Mouse (Mus musculus) thymus, postnatal 10 days (tissue): ENCODE measurements at regions not wholly inside any gene's neighbourhood (a gene's known extent, or its start where the extent isn't known, plus 50 kb on each side); places are given as distances from the start of the nearest gene placed in this dataset.
A peak's percentile ranks its signal among the peaks of the same experiment; 100 is the strongest.

Source experiments
- DNase-seq, 2 experiments: peaks; one replicate each; pipeline ENCODE4 v3.0.0; 2021; ENCODE audit warnings: low spot score in 2 of 2

DNA sequence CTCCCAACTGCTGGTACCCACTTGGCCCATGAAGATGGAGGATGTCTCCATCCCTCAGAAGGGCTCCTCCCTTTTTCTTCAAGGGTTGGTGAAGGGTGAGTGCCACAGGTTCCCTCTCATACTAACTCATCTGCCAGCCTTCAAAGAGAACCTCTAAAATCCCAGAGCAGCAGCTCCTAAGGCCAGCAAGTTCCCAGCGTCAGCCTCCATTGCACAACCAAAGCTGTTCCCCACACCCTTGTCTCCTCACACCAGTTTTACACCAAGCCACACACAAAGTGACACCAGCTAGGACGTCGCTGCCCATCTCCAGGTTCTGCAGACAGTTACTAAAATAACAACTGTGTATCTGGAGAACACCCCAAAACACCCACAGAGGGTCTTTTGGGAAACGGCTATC is 198.9 kb upstream of the Sulf2 start:
- no peak for DNase-seq

GRCm38 (mm10) chr2:166353447-166354111 is 198.1 kb upstream of the Sulf2 start:
- no peak for DNase-seq

GRCm38 (mm10) chr2:166351984-166352383 is 196.5 kb upstream of the Sulf2 start:
- no peak for DNase-seq

DNA sequence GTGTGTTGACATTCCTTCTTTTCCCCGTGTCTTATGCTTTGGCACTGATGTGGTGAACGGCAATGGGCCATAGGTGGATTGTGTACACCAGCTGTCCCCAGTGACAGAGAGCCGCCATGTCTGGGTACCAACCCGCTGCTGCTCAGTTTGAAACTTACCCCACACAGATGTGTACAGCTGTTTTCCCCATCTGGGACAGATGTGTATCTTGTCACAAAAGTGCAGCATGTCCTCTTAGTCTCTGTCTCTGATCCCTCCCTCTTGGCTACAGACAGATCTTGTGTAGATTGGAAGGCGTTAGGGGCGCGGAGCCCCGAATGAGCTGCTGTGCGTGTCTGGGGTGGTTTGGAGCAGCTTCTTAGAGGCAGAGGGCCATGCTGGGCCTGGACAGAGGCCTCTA is 196.1 kb upstream of the Sulf2 start:
- DNase-seq = no peak

DNA sequence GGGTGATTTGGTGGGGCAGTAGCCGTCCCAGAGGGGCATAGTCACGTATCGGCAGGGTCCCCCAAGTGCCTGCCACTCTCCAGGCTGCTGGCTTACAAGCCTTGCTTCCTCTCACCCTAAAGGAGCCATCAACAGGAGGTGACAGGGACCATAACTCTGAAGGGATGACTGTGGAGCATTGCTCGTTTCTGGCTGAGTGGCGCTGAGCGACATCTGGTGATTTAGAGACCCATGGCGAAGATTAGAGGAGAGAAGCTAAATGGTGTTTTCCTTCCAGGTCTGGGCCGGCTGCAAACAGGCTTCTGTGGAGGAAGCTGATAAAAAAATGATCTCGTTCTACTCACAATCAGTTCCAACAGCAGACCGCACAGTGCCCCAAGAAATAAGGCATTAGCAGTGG is 193.2 kb upstream of the Sulf2 start:
- DNase-seq = no peak

- DNase-seq = no peak
These were observed 191.1 kb upstream of the Sulf2 start for GRCm38 (mm10) chr2:166346421-166347182.

GRCm38 (mm10) chr2:166343551-166344340 is 188.3 kb upstream of the Sulf2 start:
- DNase-seq = no peak

DNA sequence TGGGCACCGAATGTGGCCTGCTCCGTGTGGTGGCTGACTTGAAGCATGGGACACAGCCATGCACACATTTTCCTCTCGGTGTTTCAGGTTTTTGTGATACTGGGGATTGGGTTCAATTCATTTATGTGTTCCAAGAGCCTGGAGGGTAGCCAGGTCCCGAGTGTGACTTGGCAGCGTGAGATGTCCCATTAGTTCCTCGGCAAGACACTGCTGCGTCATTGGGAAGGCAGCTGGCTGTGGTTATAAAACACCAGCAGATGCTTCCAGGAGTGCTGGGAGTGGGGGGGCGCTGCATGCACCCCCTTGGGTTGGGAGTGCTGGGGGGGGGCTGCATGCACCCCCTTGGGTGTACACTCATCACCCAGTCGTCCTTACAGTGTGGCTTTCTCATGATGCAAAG is 186.9 kb upstream of the Sulf2 start:
- DNase-seq = no peak

GRCm38 (mm10) chr2:166340196-166340595 is 184.7 kb upstream of the Sulf2 start:
- no peak for DNase-seq

DNA sequence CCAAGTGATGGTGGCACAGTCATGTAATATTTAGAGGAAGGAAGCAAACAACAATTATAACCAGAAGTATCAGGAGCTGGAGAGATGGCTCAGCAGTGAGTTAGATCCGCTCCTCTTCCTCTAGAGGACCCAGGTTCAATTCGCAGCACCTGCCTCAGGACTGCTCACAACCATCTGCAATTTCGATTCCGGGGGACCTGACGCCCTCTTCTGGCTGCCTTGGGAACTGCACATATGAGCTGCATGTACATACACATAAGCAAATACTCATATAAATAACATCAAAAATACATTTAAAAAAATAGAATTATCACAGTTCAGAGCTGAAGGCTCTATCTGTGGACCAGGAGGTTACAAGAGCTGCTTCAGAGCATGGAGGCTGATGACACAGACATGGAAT is 184.0 kb upstream of the Sulf2 start:
- DNase-seq = peak in 1 of 2 experiments; percentile 15

GRCm38 (mm10) chr2:166338396-166339085 is 183.1 kb upstream of the Sulf2 start:
- DNase-seq = no peak

GRCm38 (mm10) chr2:166337666-166338065 is 182.2 kb upstream of the Sulf2 start:
- no peak for DNase-seq

DNA sequence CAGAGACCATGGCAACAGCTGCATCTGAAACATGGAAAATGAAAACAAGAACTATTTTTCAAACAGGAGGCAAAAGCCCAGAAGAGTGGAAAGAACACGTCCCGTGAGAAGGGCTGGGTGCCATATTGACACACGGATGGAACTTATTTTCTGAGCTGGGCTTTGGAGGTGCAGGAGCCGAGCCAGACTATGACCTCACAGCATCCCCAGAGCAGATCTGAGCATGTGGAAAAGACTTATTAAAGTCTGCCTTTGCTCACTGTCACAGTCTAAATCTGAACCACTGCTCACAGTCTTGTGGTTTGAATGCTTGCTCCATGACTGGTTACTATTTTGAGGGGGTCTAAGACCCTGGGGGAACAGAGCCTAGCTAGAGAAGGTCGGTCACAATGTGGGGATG is 180.2 kb upstream of the Sulf2 start:
- no peak for DNase-seq

- DNase-seq = no peak
These were observed 179.1 kb upstream of the Sulf2 start for GRCm38 (mm10) chr2:166334559-166334958.

- DNase-seq = no peak
These were observed 178.4 kb upstream of the Sulf2 start for GRCm38 (mm10) chr2:166333818-166334217.

- no peak for DNase-seq
These were observed 177.4 kb upstream of the Sulf2 start for GRCm38 (mm10) chr2:166332748-166333417.

GRCm38 (mm10) chr2:166331192-166331591 is 175.7 kb upstream of the Sulf2 start:
- DNase-seq = no peak

- no peak for DNase-seq
These were observed 174.9 kb upstream of the Sulf2 start for GRCm38 (mm10) chr2:166330364-166330763.

- no peak for DNase-seq
These were observed 174.3 kb upstream of the Sulf2 start for GRCm38 (mm10) chr2:166329556-166330340.

- DNase-seq = no peak
These were observed 171.5 kb upstream of the Sulf2 start for GRCm38 (mm10) chr2:166326932-166327331.

DNA sequence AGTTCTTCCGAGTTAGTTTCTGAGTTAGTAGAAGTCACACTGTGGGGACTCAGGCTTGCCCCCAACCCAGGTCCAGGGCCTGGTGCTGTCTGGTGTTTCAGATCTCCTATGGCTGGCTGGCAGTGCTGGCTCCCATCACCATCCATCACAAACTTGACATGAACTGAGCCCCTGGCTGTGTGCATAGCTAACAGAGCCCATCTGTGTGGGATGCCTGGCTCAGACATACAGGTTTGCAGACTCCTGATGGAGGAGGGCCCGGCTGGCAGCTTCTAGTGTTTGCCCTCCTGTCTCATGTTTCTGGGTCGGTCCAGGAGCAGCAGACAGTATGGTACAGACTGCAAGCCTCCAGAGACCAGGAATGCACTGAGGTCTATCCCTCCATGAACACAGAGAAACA is 169.5 kb upstream of the Sulf2 start:
- DNase-seq = no peak
